Mouse (Mus musculus): ENCODE measurements around the gene A030005K14Rik. TPM values are rescaled to one million over a fixed set of nuclear protein-coding genes. Genes with fewer than 3 reads are reported as not detected.
A peak's percentile ranks its signal among the peaks of the same experiment; 100 is the strongest.

Gene A030005K14Rik
- polyA plus RNA-seq, 1 experiment from 2014 or later, result not detected

- Histone ChIP-seq H3K4me1 (replicated peaks) (no peaks in the 10 kb centered on the region), H3K4me2 (replicated peaks) (no peak overlapping the region), H3K9ac (no peak overlapping the region), H3K27ac (no peak overlapping the region), H3K4me3 (replicated peaks) (no peak overlapping the region), H3K36me3 (no peaks in the 10 kb centered on the region), H3K27me3 (replicated peaks) (no peaks in the 10 kb centered on the region), H3K9me3 (no peaks in the 10 kb centered on the region)
- ATAC-seq, result no peak
- WGBS, result 90% methylated on average over 10 of the region's 10 CpGs
Observed at GRCm38 (mm10) chr1:83067205-83067604, 8.0 kb upstream of the A030005K14Rik start.

- no peak overlapping the region for H3K27ac ChIP-seq
- no peaks in the 10 kb centered on the region for H3K4me1 ChIP-seq (replicated peaks)
- no peaks in the 10 kb centered on the region for H3K36me3 ChIP-seq
- H3K27me3 ChIP-seq (replicated peaks), result no peaks in the 10 kb centered on the region
- WGBS, result 94% methylated on average over 4 of the region's 4 CpGs
- no peak for ATAC-seq
- no peaks in the 10 kb centered on the region for H3K9me3 ChIP-seq
- no peak overlapping the region for H3K4me3 ChIP-seq (replicated peaks)
- H3K9ac ChIP-seq, result no peak overlapping the region
- H3K4me2 ChIP-seq (replicated peaks), result no peak overlapping the region
Observed at GRCm38 (mm10) chr1:83066577-83066976, 7.4 kb upstream of the A030005K14Rik start.

GRCm38 (mm10) chr1:83064851-83065250 is 5.7 kb upstream of the A030005K14Rik start:
- 20% methylated on average over 3 of the region's 3 CpGs for WGBS
- Histone ChIP-seq H3K27ac (no peak overlapping the region), H3K36me3 (no peaks in the 10 kb centered on the region), H3K4me2 (replicated peaks) (no peak overlapping the region), H3K27me3 (replicated peaks) (no peaks in the 10 kb centered on the region), H3K4me1 (replicated peaks) (no peaks in the 10 kb centered on the region), H3K9ac (no peak overlapping the region), H3K4me3 (replicated peaks) (no peak overlapping the region), H3K9me3 (no peaks in the 10 kb centered on the region)
- ATAC-seq, result 0 out of 2 replicates have a peak, but pooled peaks have one; percentile 32

- no peak within 1 kb of the TSS for H3K27ac ChIP-seq
- WGBS, result 90% methylated on average over 4 of the region's 4 CpGs
- no peaks in the 10 kb centered on the region for H3K36me3 ChIP-seq
- no peak within 1 kb of the TSS for H3K4me3 ChIP-seq (replicated peaks)
- no peaks in the 10 kb centered on the region for H3K9me3 ChIP-seq
- H3K4me2 ChIP-seq (replicated peaks), result no peak within 1 kb of the TSS
- no peak within 1 kb of the TSS for H3K9ac ChIP-seq
- H3K4me1 ChIP-seq (replicated peaks), result no peaks in the 10 kb centered on the region
- H3K27me3 ChIP-seq (replicated peaks), result no peaks in the 10 kb centered on the region
- ATAC-seq, result no peak
Observed at GRCm38 (mm10) chr1:83060643-83061042, 1.5 kb upstream of the A030005K14Rik start, which contains the start of gene Krtap28-13. Gene Krtap28-13 (plus strand): TSS chr1:83060930.

GRCm38 (mm10) chr1:83058481-83058880 is 697 bp downstream of the A030005K14Rik start:
- H3K27ac ChIP-seq, result no peak overlapping the region
- no peaks in the 10 kb centered on the region for H3K9me3 ChIP-seq
- no peaks in the 10 kb centered on the region for H3K27me3 ChIP-seq (replicated peaks)
- no peak overlapping the region for H3K4me3 ChIP-seq (replicated peaks)
- no peak for ATAC-seq
- H3K4me1 ChIP-seq (replicated peaks), result no peaks in the 10 kb centered on the region
- no peaks in the 10 kb centered on the region for H3K36me3 ChIP-seq
- no peak overlapping the region for H3K4me2 ChIP-seq (replicated peaks)
- WGBS, result 45% methylated on average over 1 of the region's 1 CpGs
- H3K9ac ChIP-seq, result no peak overlapping the region

- no peak within 1 kb of the TSS for H3K27ac ChIP-seq
- 77% methylated on average over 5 of the region's 5 CpGs for WGBS
- H3K4me1 ChIP-seq (replicated peaks), result no peaks in the 10 kb centered on the region
- H3K4me3 ChIP-seq (replicated peaks), result no peak within 1 kb of the TSS
- H3K27me3 ChIP-seq (replicated peaks), result no peaks in the 10 kb centered on the region; the same call in 1 of the 2 replicates
- ATAC-seq, result no peak
- H3K9me3 ChIP-seq, result no peaks in the 10 kb centered on the region
- H3K9ac ChIP-seq, result no peak within 1 kb of the TSS
- H3K36me3 ChIP-seq, result no peaks in the 10 kb centered on the region
- H3K4me2 ChIP-seq (replicated peaks), result no peak within 1 kb of the TSS
Observed at GRCm38 (mm10) chr1:83044882-83045427, 14.2 kb downstream of the A030005K14Rik start, which contains the start of gene Gm47969. Gene Gm47969 (plus strand): TSS chr1:83044932.

GRCm38 (mm10) chr1:83042380-83042779 is 16.8 kb downstream of the A030005K14Rik start, which contains the start of gene Krtap28-10:
Gene Krtap28-10 (minus strand): TSS chr1:83042480.
- Histone ChIP-seq H3K4me2 (replicated peaks) (no peak within 1 kb of the TSS), H3K27ac (no peak within 1 kb of the TSS), H3K9ac (no peak within 1 kb of the TSS), H3K36me3 (no peaks in the 10 kb centered on the region), H3K9me3 (no peaks in the 10 kb centered on the region), H3K4me3 (replicated peaks) (no peak within 1 kb of the TSS), H3K4me1 (replicated peaks) (0 out of 2 replicates have a peak, but pooled peaks cover 5% of the 10 kb centered on the region), H3K27me3 (replicated peaks) (no peaks in the 10 kb centered on the region; the same call in 1 of the 2 replicates)
- no peak for ATAC-seq
- WGBS, result 80% methylated on average over 2 of the region's 2 CpGs

GRCm38 (mm10) chr1:83039080-83039479 is 20.1 kb downstream of the A030005K14Rik start:
- ATAC-seq, result peak; percentile 40
- H3K36me3 ChIP-seq, result no peaks in the 10 kb centered on the region
- no peak overlapping the region for H3K4me3 ChIP-seq (replicated peaks)
- 63% methylated on average over 4 of the region's 4 CpGs for whole genome bisulfite sequencing
- no peak overlapping the region for H3K4me2 ChIP-seq (replicated peaks)
- H3K9ac ChIP-seq, result no peak overlapping the region
- H3K9me3 ChIP-seq, result no peaks in the 10 kb centered on the region
- no peaks in the 10 kb centered on the region for H3K27me3 ChIP-seq (replicated peaks)
- H3K27ac ChIP-seq, result no peak overlapping the region
- H3K4me1 ChIP-seq (replicated peaks), result 0 out of 2 replicates have a peak, but pooled peaks cover 5% of the 10 kb centered on the region

GRCm38 (mm10) chr1:83038109-83038672 is 21.0 kb downstream of the A030005K14Rik start, which contains the start of gene Slc19a3:
Gene Slc19a3 (minus strand): TSS chr1:83038448.
- Histone ChIP-seq H3K9me3 (no peaks in the 10 kb centered on the region), H3K36me3 (no peaks in the 10 kb centered on the region), H3K9ac (peak within 1 kb of the TSS; percentile 39), H3K27me3 (replicated peaks) (no peaks in the 10 kb centered on the region), H3K4me1 (replicated peaks) (0 out of 2 replicates have a peak, but pooled peaks cover 5% of the 10 kb centered on the region), H3K4me2 (replicated peaks) (peak within 1 kb of the TSS; percentile 80), H3K4me3 (replicated peaks) (peak within 1 kb of the TSS; percentile 46), H3K27ac (no peak within 1 kb of the TSS)
- WGBS, result 2% methylated on average over 25 of the region's 25 CpGs
- peak; percentile 85 for ATAC-seq

- H3K4me2 ChIP-seq (replicated peaks), result peak overlapping the region; percentile 80; the same call in 1 of the 2 replicates
- ATAC-seq, result no peak
Observed at GRCm38 (mm10) chr1:83036892-83037667, 22.1 kb downstream of the A030005K14Rik start.

GRCm38 (mm10) chr1:83034509-83034908 is 24.7 kb downstream of the A030005K14Rik start:
- Histone ChIP-seq H3K9ac (no peak overlapping the region), H3K4me3 (replicated peaks) (no peak overlapping the region), H3K36me3 (no peaks in the 10 kb centered on the region), H3K27ac (no peak overlapping the region), H3K4me2 (replicated peaks) (no peak overlapping the region), H3K9me3 (no peaks in the 10 kb centered on the region), H3K4me1 (replicated peaks) (0 out of 2 replicates have a peak, but pooled peaks cover 5% of the 10 kb centered on the region), H3K27me3 (replicated peaks) (no peaks in the 10 kb centered on the region)
- no peak for ATAC-seq
- 73% methylated on average over 5 of the region's 5 CpGs for WGBS

More at GRCm38 (mm10) chr1:83036892-83037667, 22.1 kb downstream of the A030005K14Rik start:
- Histone ChIP-seq H3K9me3 (no peaks in the 10 kb centered on the region), H3K4me1 (replicated peaks) (0 out of 2 replicates have a peak, but pooled peaks cover 5% of the 10 kb centered on the region), H3K36me3 (no peaks in the 10 kb centered on the region), H3K4me3 (replicated peaks) (no peak overlapping the region), H3K27ac (no peak overlapping the region), H3K27me3 (replicated peaks) (no peaks in the 10 kb centered on the region), H3K9ac (no peak overlapping the region)
- WGBS, result 77% methylated on average over 11 of the region's 11 CpGs

GRCm38 (mm10) chr1:83032508-83032907 is 26.7 kb downstream of the A030005K14Rik start:
- Histone ChIP-seq H3K9me3 (no peaks in the 10 kb centered on the region), H3K27ac (no peak overlapping the region), H3K4me2 (replicated peaks) (no peak overlapping the region), H3K36me3 (no peaks in the 10 kb centered on the region), H3K27me3 (replicated peaks) (no peaks in the 10 kb centered on the region), H3K4me1 (replicated peaks) (no peaks in the 10 kb centered on the region), H3K9ac (no peak overlapping the region), H3K4me3 (replicated peaks) (no peak overlapping the region)
- ATAC-seq, result no peak
- 77% methylated on average over 6 of the region's 6 CpGs for WGBS
